Mouse (Mus musculus): ENCODE data around the gene Apod. TPM values are rescaled to one million over a fixed set of nuclear protein-coding genes. Genes with fewer than 3 reads are reported as not detected.
A peak's percentile ranks its signal among the peaks of the same experiment; 100 is the strongest.
"Not testable (repeated sequence)": the region's sequence is repeated elsewhere in the genome, so short reads cannot be mapped to it uniquely, and the experiment has no call there.

The Apod gene
- polyA plus RNA-seq, 1 experiment from 2014 or later: 0.38 TPM

GRCm38 (mm10) chr16:31327430-31327829, 12.8 kb upstream of the Apod start:
- H3K36me3 ChIP-seq (ENCODE audit: control insufficient read depth, insufficient read depth, low read length): no peaks in the 10 kb centered on the region
- H3K9ac ChIP-seq (ENCODE audit: low read length): no peak overlapping the region
- H3K4me2 ChIP-seq (ENCODE audit: low read depth, low read length): no peak overlapping the region
- H3K9me3 ChIP-seq (ENCODE audit: control insufficient read depth, low read length): no peaks in the 10 kb centered on the region
- no peak for ATAC-seq (ENCODE audit: low read depth)
- H3K27ac ChIP-seq (ENCODE audit: low read length): peak overlapping the region; percentile 70
- no peaks in the 10 kb centered on the region for H3K27me3 ChIP-seq (ENCODE audit: control insufficient read depth, insufficient read depth, low read depth, low read length)
- H3K4me1 ChIP-seq (replicated peaks; ENCODE audit: control insufficient read depth, insufficient read depth, low read length): peaks cover 13% of the 10 kb centered on the region
- WGBS: 56% methylated on average over 8 of the region's 8 CpGs
- no peak overlapping the region for H3K4me3 ChIP-seq (ENCODE audit: low read length)

DNA sequence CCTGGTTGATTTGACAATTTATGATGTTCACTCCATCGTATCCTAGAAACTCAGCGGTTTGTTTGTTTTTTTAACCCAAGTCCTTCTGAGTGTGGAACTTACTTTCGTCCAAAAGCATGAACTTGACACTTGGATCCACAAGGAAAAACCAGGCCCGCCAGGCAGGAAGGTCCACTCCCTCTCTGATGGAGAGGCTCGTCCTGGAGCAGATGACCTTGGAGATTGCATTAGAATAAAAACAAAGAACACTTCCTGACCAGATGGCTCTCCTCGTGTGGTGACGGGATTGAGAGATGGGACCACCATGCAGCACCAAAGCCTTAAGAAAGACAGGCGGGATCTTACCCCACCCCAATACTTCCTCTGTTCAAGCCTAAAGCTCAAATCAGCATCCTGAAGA, 12.1 kb upstream of the Apod start:
- H3K9me3 ChIP-seq (ENCODE audit: control insufficient read depth, low read length): no peaks in the 10 kb centered on the region

DNA sequence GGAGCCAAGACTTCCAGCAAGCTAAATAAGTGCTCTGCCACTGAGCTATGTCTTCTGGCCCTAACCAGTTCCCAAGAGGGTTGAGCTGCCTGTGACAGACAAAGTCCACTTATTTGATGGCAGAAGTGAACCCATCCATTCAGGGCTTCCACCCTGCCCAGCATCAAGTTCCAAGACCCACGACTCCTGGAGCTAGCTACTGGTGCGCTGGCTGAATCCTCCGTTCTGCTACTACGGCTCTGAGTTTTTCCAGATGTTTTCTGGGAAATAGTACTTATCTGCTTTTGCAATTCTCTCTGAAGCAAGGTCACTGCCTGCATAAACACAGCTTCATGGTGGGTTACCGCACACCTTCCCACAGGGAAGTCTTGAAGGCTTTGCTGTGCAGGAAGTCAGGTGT, 11.4 kb upstream of the Apod start:
- H3K36me3 ChIP-seq (ENCODE audit: control insufficient read depth, insufficient read depth, low read length): no peaks in the 10 kb centered on the region
- ATAC-seq (ENCODE audit: low read depth): no peak
- H3K27ac ChIP-seq (ENCODE audit: low read length): peak overlapping the region; percentile 40; the same call in 1 of the 2 replicates
- H3K27me3 ChIP-seq (ENCODE audit: control insufficient read depth, insufficient read depth, low read depth, low read length): no peaks in the 10 kb centered on the region
- H3K4me2 ChIP-seq (ENCODE audit: low read depth, low read length): no peak overlapping the region
- H3K4me3 ChIP-seq (ENCODE audit: low read length): no peak overlapping the region
- H3K9me3 ChIP-seq (ENCODE audit: control insufficient read depth, low read length): no peaks in the 10 kb centered on the region
- peaks cover 13% of the 10 kb centered on the region for H3K4me1 ChIP-seq (replicated peaks; ENCODE audit: control insufficient read depth, insufficient read depth, low read length)
- H3K9ac ChIP-seq (ENCODE audit: low read length): no peak overlapping the region
- 62% methylated on average over 5 of the region's 5 CpGs for WGBS

More for the DNA sequence above, 12.1 kb upstream of the Apod start:
- Histone ChIP-seq H3K4me2 (ENCODE audit: low read depth, low read length) (no peak overlapping the region), H3K27ac (ENCODE audit: low read length) (peak overlapping the region; percentile 70), H3K9ac (ENCODE audit: low read length) (no peak overlapping the region), H3K36me3 (ENCODE audit: control insufficient read depth, insufficient read depth, low read length) (no peaks in the 10 kb centered on the region), H3K4me3 (ENCODE audit: low read length) (no peak overlapping the region), H3K4me1 (replicated peaks; ENCODE audit: control insufficient read depth, insufficient read depth, low read length) (peaks cover 13% of the 10 kb centered on the region), H3K27me3 (ENCODE audit: control insufficient read depth, insufficient read depth, low read depth, low read length) (no peaks in the 10 kb centered on the region)
- ATAC-seq (ENCODE audit: low read depth): peak; percentile 64
- 38% methylated on average over 8 of the region's 8 CpGs for WGBS

DNA sequence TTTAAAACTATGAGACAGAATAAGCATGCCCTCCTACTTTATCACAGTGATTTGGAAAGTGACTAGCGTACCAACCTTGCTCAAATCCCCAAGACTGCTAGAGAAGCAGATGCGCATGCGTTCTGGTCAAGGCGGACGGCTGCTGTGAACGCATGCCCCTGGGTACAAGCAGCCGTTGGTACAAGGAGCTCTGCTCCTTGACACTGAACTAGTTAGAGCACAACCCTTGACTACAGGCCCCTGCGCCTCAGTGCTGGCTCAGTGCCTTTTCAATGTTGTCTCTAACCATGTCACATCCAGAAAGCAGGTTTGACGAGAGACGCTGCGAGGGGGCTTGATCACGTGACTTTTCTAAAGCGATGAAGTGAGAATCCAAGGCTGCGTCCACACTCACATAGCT, 10.5 kb upstream of the Apod start:
- 88% methylated on average over 14 of the region's 14 CpGs for WGBS
- no peaks in the 10 kb centered on the region for H3K27me3 ChIP-seq (ENCODE audit: control insufficient read depth, insufficient read depth, low read depth, low read length)
- no peaks in the 10 kb centered on the region for H3K9me3 ChIP-seq (ENCODE audit: control insufficient read depth, low read length)
- peaks cover 13% of the 10 kb centered on the region for H3K4me1 ChIP-seq (replicated peaks; ENCODE audit: control insufficient read depth, insufficient read depth, low read length)
- ATAC-seq (ENCODE audit: low read depth): no peak
- H3K27ac ChIP-seq (ENCODE audit: low read length): no peak overlapping the region
- no peak overlapping the region for H3K9ac ChIP-seq (ENCODE audit: low read length)
- H3K4me2 ChIP-seq (ENCODE audit: low read depth, low read length): no peak overlapping the region
- no peaks in the 10 kb centered on the region for H3K36me3 ChIP-seq (ENCODE audit: control insufficient read depth, insufficient read depth, low read length)
- no peak overlapping the region for H3K4me3 ChIP-seq (ENCODE audit: low read length)

GRCm38 (mm10) chr16:31321501-31321900, 6.9 kb upstream of the Apod start:
- Histone ChIP-seq H3K9me3 (ENCODE audit: control insufficient read depth, low read length) (no peaks in the 10 kb centered on the region), H3K4me1 (replicated peaks; ENCODE audit: control insufficient read depth, insufficient read depth, low read length) (peaks cover 14% of the 10 kb centered on the region), H3K9ac (ENCODE audit: low read length) (no peak overlapping the region), H3K27ac (ENCODE audit: low read length) (no peak overlapping the region), H3K4me3 (ENCODE audit: low read length) (no peak overlapping the region), H3K27me3 (ENCODE audit: control insufficient read depth, insufficient read depth, low read depth, low read length) (no peaks in the 10 kb centered on the region), H3K36me3 (ENCODE audit: control insufficient read depth, insufficient read depth, low read length) (no peaks in the 10 kb centered on the region), H3K4me2 (ENCODE audit: low read depth, low read length) (no peak overlapping the region)
- no peak for ATAC-seq (ENCODE audit: low read depth)
- 61% methylated on average over 4 of the region's 4 CpGs for WGBS

DNA sequence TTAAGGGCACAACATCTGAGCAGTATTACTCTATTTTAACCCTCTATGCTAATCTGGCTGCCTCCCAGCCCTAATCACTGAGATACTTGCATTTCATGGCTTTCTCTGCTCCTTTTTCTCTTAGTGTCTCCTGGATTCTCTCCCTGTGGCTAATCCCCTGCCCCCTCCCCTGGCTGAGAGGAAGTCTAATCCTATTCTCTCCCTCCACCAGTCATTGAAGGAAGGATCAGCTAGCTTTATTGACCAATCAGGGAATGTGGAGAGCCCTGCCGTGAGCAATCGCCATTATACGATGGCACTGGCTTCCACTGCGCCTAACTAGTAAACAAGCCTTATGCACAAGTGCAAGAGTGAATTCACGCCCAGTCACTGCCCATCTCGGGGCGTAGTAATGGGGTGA, 6.3 kb upstream of the Apod start:
- no peaks in the 10 kb centered on the region for H3K9me3 ChIP-seq (ENCODE audit: control insufficient read depth, low read length)
- no peak overlapping the region for H3K27ac ChIP-seq (ENCODE audit: low read length)
- H3K27me3 ChIP-seq (ENCODE audit: control insufficient read depth, insufficient read depth, low read depth, low read length): no peaks in the 10 kb centered on the region
- ATAC-seq (ENCODE audit: low read depth): no peak
- 78% methylated on average over 7 of the region's 7 CpGs for WGBS
- H3K4me1 ChIP-seq (replicated peaks; ENCODE audit: control insufficient read depth, insufficient read depth, low read length): peaks cover 11% of the 10 kb centered on the region
- H3K9ac ChIP-seq (ENCODE audit: low read length): no peak overlapping the region
- no peaks in the 10 kb centered on the region for H3K36me3 ChIP-seq (ENCODE audit: control insufficient read depth, insufficient read depth, low read length)
- H3K4me2 ChIP-seq (ENCODE audit: low read depth, low read length): no peak overlapping the region
- no peak overlapping the region for H3K4me3 ChIP-seq (ENCODE audit: low read length)

GRCm38 (mm10) chr16:31319723-31320122, 5.1 kb upstream of the Apod start:
- H3K4me1 ChIP-seq (replicated peaks; ENCODE audit: control insufficient read depth, insufficient read depth, low read length): peaks cover 17% of the 10 kb centered on the region
- 65% methylated on average over 3 of the region's 3 CpGs for WGBS
- H3K9ac ChIP-seq (ENCODE audit: low read length); ATAC-seq (ENCODE audit: low read depth); H3K27me3 ChIP-seq (ENCODE audit: control insufficient read depth, insufficient read depth, low read depth, low read length); H3K4me3 ChIP-seq (ENCODE audit: low read length); H3K9me3 ChIP-seq (ENCODE audit: control insufficient read depth, low read length); H3K4me2 ChIP-seq (ENCODE audit: low read depth, low read length); H3K36me3 ChIP-seq (ENCODE audit: control insufficient read depth, insufficient read depth, low read length): not testable (repeated sequence)
- H3K27ac ChIP-seq (ENCODE audit: low read length): peak overlapping the region; percentile 64

- no peak overlapping the region for H3K4me2 ChIP-seq (ENCODE audit: low read depth, low read length)
- no peak overlapping the region for H3K4me3 ChIP-seq (ENCODE audit: low read length)
- no peak overlapping the region for H3K9ac ChIP-seq (ENCODE audit: low read length)
- peak overlapping the region; percentile 64 for H3K27ac ChIP-seq (ENCODE audit: low read length)
- ATAC-seq (ENCODE audit: low read depth): no peak
- 47% methylated on average over 4 of the region's 4 CpGs for WGBS
- H3K4me1 ChIP-seq (replicated peaks; ENCODE audit: control insufficient read depth, insufficient read depth, low read length): peaks cover 20% of the 10 kb centered on the region
- H3K9me3 ChIP-seq (ENCODE audit: control insufficient read depth, low read length): no peaks in the 10 kb centered on the region
- no peaks in the 10 kb centered on the region for H3K36me3 ChIP-seq (ENCODE audit: control insufficient read depth, insufficient read depth, low read length)
- H3K27me3 ChIP-seq (ENCODE audit: control insufficient read depth, insufficient read depth, low read depth, low read length): no peaks in the 10 kb centered on the region
Observed at GRCm38 (mm10) chr16:31319316-31319715, 4.7 kb upstream of the Apod start.

DNA sequence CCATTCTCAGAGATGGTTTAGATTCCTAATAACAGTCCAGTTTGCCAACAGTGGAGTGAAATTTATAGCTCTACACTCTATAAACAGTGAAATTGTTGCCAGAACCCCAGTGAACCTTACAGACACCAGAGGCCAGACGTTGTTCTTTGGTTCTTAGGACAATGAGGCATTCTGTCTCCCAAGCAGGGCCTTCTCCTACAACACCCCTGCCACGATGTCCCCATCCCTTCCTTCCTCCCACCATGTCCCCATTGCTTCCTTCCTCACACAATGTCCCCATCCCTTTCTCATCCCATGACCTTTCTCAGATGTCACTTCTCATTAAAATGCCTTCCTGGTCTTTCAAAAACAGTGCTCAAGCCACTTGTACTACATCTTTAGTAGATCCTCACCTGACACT, 3.8 kb upstream of the Apod start:
- Histone ChIP-seq H3K36me3 (ENCODE audit: control insufficient read depth, insufficient read depth, low read length) (no peaks in the 10 kb centered on the region), H3K4me2 (ENCODE audit: low read depth, low read length) (no peak overlapping the region), H3K9me3 (ENCODE audit: control insufficient read depth, low read length) (no peaks in the 10 kb centered on the region), H3K27ac (ENCODE audit: low read length) (no peak overlapping the region), H3K4me3 (ENCODE audit: low read length) (no peak overlapping the region), H3K27me3 (ENCODE audit: control insufficient read depth, insufficient read depth, low read depth, low read length) (no peaks in the 10 kb centered on the region), H3K4me1 (replicated peaks; ENCODE audit: control insufficient read depth, insufficient read depth, low read length) (peaks cover 20% of the 10 kb centered on the region), H3K9ac (ENCODE audit: low read length) (no peak overlapping the region)
- WGBS: 43% methylated on average over 2 of the region's 2 CpGs
- no peak for ATAC-seq (ENCODE audit: low read depth)

Data from lung, embryonic 16.5 days (tissue).